Mouse (Mus musculus) liver, embryonic 14.5 days (tissue): ENCODE measurements around the gene Faap100.

Experiments used
- CTCF ChIP-seq: IDR thresholded peaks from 2 replicates; pipeline ENCODE4 v1.5.1; 2016; ENCODE audit warnings: antibody characterized with exemption, low read depth, control low read depth
- EP300 ChIP-seq: IDR thresholded peaks from 2 replicates; pipeline ENCODE4 v1.6.1; 2016; ENCODE audit warnings: antibody characterized with exemption, low read depth

DNA sequence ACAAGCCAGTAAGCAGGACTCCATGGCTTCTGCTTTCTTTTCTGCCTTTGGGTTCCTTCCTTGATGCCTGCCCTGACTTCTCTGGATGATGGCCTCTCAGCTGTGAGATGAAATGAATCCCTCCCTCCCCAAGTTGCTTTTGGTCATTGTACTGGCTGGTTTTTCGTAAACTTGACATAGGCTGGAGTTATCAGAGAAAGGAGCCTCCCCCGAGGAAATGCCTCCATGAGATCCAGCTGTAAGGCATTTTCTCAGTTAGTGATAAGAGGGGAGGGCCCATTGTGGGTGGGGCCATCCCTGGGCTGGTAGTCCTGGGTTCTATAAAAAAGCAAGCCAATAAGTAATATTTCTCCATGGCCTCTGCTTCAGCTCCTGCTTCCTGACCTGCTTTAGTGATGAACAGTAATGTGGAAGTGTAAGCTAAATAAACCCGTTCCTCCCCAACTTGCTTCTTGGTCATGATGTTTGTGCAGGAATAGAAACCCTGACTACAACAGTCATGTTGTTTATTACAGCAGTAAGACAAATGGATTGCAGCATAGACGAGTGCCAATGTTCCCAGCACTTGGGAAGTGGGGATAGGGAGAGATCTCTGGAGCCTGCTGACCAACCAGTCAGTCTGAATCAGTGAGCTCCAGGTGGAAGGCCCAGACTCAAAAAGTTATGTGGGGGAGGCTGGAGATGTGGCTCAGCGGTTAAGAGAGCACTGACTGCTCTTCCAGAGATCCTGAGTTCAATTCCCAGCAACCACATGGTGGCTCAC is 23.1 kb downstream of the Faap100 start:
- TF ChIP-seq CTCF (no peak), EP300 (no peak)
